Mouse (Mus musculus): ENCODE results near the gene Wrap73. TPM values are rescaled to one million over a fixed set of nuclear protein-coding genes. Genes with fewer than 3 reads are reported as not detected.

The Wrap73 gene
- polyA plus RNA-seq, 1 experiment: 20.8 TPM

GRCm38 (mm10) chr4:154156050-154156449 lies 13.9 kb downstream of the Wrap73 start:
- TF ChIP-seq POLR2A (IDR thresholded peaks at IDR 0.05; ENCODE audit: control insufficient read depth, low read depth, low read length): no peak
- no peak for TF ChIP-seq CTCF (IDR thresholded peaks at IDR 0.05; ENCODE audit: control insufficient read depth, insufficient read depth, insufficient replicate concordance, low read depth, low read length)
- no peak overlapping the region for H3K4me3 ChIP-seq (ENCODE audit: control insufficient read depth, low read depth, low read length)
- no peaks in the 10 kb centered on the region for H3K27me3 ChIP-seq (ENCODE audit: control insufficient read depth, insufficient read depth, low read length)
- peaks cover 5% of the 10 kb centered on the region for H3K4me1 ChIP-seq (ENCODE audit: control insufficient read depth, insufficient read depth, low read length)
- H3K27ac ChIP-seq (ENCODE audit: control insufficient read depth, insufficient read depth, low read depth, low read length): no peak overlapping the region
- peaks cover 2% of the 10 kb centered on the region for H3K36me3 ChIP-seq (ENCODE audit: control insufficient read depth, insufficient read depth, low read length)

GRCm38 (mm10) chr4:154157970-154158662 lies 15.9 kb downstream of the Wrap73 start:
- H3K4me3 ChIP-seq (ENCODE audit: control insufficient read depth, low read depth, low read length): no peak overlapping the region
- no peak for TF ChIP-seq CTCF (IDR thresholded peaks at IDR 0.05; ENCODE audit: control insufficient read depth, insufficient read depth, insufficient replicate concordance, low read depth, low read length)
- TF ChIP-seq POLR2A (IDR thresholded peaks at IDR 0.05; ENCODE audit: control insufficient read depth, low read depth, low read length): no peak
- H3K27ac ChIP-seq (ENCODE audit: control insufficient read depth, insufficient read depth, low read depth, low read length): no peak overlapping the region
- peaks cover 11% of the 10 kb centered on the region for H3K4me1 ChIP-seq (ENCODE audit: control insufficient read depth, insufficient read depth, low read length)
- no peaks in the 10 kb centered on the region for H3K27me3 ChIP-seq (ENCODE audit: control insufficient read depth, insufficient read depth, low read length)
- H3K36me3 ChIP-seq (ENCODE audit: control insufficient read depth, insufficient read depth, low read length): peaks cover 2% of the 10 kb centered on the region

- TF ChIP-seq CTCF (IDR thresholded peaks at IDR 0.05; ENCODE audit: control insufficient read depth, insufficient read depth, insufficient replicate concordance, low read depth, low read length): peak; percentile 97; the same call in 1 of the 2 replicates
- no peak for TF ChIP-seq POLR2A (IDR thresholded peaks at IDR 0.05; ENCODE audit: control insufficient read depth, low read depth, low read length)
- no peaks in the 10 kb centered on the region for H3K27me3 ChIP-seq (ENCODE audit: control insufficient read depth, insufficient read depth, low read length)
- no peak overlapping the region; the same call in 1 of the 2 replicates for H3K27ac ChIP-seq (ENCODE audit: control insufficient read depth, insufficient read depth, low read depth, low read length)
- H3K4me3 ChIP-seq (ENCODE audit: control insufficient read depth, low read depth, low read length): peak overlapping the region; percentile 1
- peaks cover 2% of the 10 kb centered on the region for H3K36me3 ChIP-seq (ENCODE audit: control insufficient read depth, insufficient read depth, low read length)
- H3K4me1 ChIP-seq (ENCODE audit: control insufficient read depth, insufficient read depth, low read length): peaks cover 11% of the 10 kb centered on the region
Measured at GRCm38 (mm10) chr4:154159002-154159401, 16.8 kb downstream of the Wrap73 start.

GRCm38 (mm10) chr4:154159961-154160537 lies 17.9 kb downstream of the Wrap73 start:
- peaks cover 11% of the 10 kb centered on the region for H3K4me1 ChIP-seq (ENCODE audit: control insufficient read depth, insufficient read depth, low read length)
- TF ChIP-seq CTCF (IDR thresholded peaks at IDR 0.05; ENCODE audit: control insufficient read depth, insufficient read depth, insufficient replicate concordance, low read depth, low read length): no peak
- no peak for TF ChIP-seq POLR2A (IDR thresholded peaks at IDR 0.05; ENCODE audit: control insufficient read depth, low read depth, low read length)
- peak overlapping the region; percentile 92 for H3K27ac ChIP-seq (ENCODE audit: control insufficient read depth, insufficient read depth, low read depth, low read length)
- H3K36me3 ChIP-seq (ENCODE audit: control insufficient read depth, insufficient read depth, low read length): peaks cover 2% of the 10 kb centered on the region
- H3K27me3 ChIP-seq (ENCODE audit: control insufficient read depth, insufficient read depth, low read length): no peaks in the 10 kb centered on the region
- peak overlapping the region; percentile 95 for H3K4me3 ChIP-seq (ENCODE audit: control insufficient read depth, low read depth, low read length)

GRCm38 (mm10) chr4:154160538-154161390 lies 18.6 kb downstream of the Wrap73 start, which contains the start of gene Tprgl:
TSS of gene Tprgl (minus strand) at chr4:154160666.
- Histone ChIP-seq H3K36me3 (ENCODE audit: control insufficient read depth, insufficient read depth, low read length) (peaks cover 2% of the 10 kb centered on the region), H3K27ac (ENCODE audit: control insufficient read depth, insufficient read depth, low read depth, low read length) (peak within 1 kb of the TSS; percentile 92)
- TF ChIP-seq POLR2A (IDR thresholded peaks at IDR 0.05; ENCODE audit: control insufficient read depth, low read depth, low read length) (peak; percentile 71; the same call in 1 of the 2 replicates), CTCF (IDR thresholded peaks at IDR 0.05; ENCODE audit: control insufficient read depth, insufficient read depth, insufficient replicate concordance, low read depth, low read length) (no peak; the same call in 1 of the 2 replicates)

GRCm38 (mm10) chr4:154163296-154163695 lies 21.1 kb downstream of the Wrap73 start:
- H3K4me1 ChIP-seq (ENCODE audit: control insufficient read depth, insufficient read depth, low read length): peaks cover 11% of the 10 kb centered on the region
- no peaks in the 10 kb centered on the region for H3K36me3 ChIP-seq (ENCODE audit: control insufficient read depth, insufficient read depth, low read length)
- peak; percentile 79; the same call in 1 of the 2 replicates for TF ChIP-seq CTCF (IDR thresholded peaks at IDR 0.05; ENCODE audit: control insufficient read depth, insufficient read depth, insufficient replicate concordance, low read depth, low read length)
- TF ChIP-seq POLR2A (IDR thresholded peaks at IDR 0.05; ENCODE audit: control insufficient read depth, low read depth, low read length): no peak
- no peak overlapping the region for H3K4me3 ChIP-seq (ENCODE audit: control insufficient read depth, low read depth, low read length)
- no peak overlapping the region for H3K27ac ChIP-seq (ENCODE audit: control insufficient read depth, insufficient read depth, low read depth, low read length)
- H3K27me3 ChIP-seq (ENCODE audit: control insufficient read depth, insufficient read depth, low read length): no peaks in the 10 kb centered on the region

More at GRCm38 (mm10) chr4:154160538-154161390, 18.6 kb downstream of the Wrap73 start, which contains the start of gene Tprgl:
- H3K27me3 ChIP-seq (ENCODE audit: control insufficient read depth, insufficient read depth, low read length): no peaks in the 10 kb centered on the region
- peaks cover 11% of the 10 kb centered on the region for H3K4me1 ChIP-seq (ENCODE audit: control insufficient read depth, insufficient read depth, low read length)
- peak within 1 kb of the TSS; percentile 95 for H3K4me3 ChIP-seq (ENCODE audit: control insufficient read depth, low read depth, low read length)

Data from testis, adult 2 months (tissue).